Comparison of ENCODE assay signal across 10 mouse cellular contexts in the genomic region with DNA sequence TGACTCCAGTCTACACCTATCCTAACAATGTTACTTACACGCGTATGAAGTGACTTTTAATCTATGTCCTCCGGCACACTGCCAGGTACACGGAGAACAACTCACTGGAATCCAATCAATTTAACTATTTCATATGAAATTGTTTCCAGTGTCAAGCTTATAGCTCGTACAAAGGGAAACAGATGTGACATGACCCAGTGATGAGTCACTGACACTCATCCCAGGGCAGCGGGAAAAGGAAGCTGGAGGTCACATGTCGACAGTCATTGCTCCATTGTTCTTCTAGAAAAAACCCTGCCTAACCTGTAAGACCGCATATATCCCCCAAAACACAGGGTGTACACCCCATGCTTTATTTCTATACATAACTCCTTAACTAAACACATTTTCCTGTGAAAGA.
DNase-seq lines count a peak whose midpoint lies in the region.
"Had no signal": no experiment of that assay in that cellular context is flagged by ENCODE, and none has a peak within 500 bp of the region (broad histone marks: within the 10 kb centered on the region; RNA-seq: fewer than 3 reads in every experiment).

No protein-coding gene starts in this region.

- peak; percentile 26 for DNase-seq in kidney, adult 9 months
- no peak for DNase-seq in kidney, adult 8-10 months
- peak; percentile 90 for DNase-seq in 416B (ENCODE audit: low read depth)
- peak; percentile 34 for DNase-seq in adipocyte (ENCODE audit: low spot score)
- DNase-seq in lung, postnatal 25 days (ENCODE audit: low spot score): peak; percentile 29
- DNase-seq in spleen, postnatal 4 days (ENCODE audit: low spot score in 2 of 2): no peak
- no peak for DNase-seq in right cerebral cortex, postnatal 36 days (ENCODE audit: low spot score in 2 of 2)
- DNase-seq in cerebellum, adult 9-11 months: no peak
- DNase-seq: cerebellum, postnatal 10 days; right cerebral cortex, postnatal 25 days had no signal

Comparison
In these comparisons a context has a peak if more than half of its experiments do, and no peak if none do; other contexts are left out.
1. DNase-seq: peak in kidney, adult 9 months (single experiment), 416B (single experiment), adipocyte (single experiment) and lung, postnatal 25 days (single experiment); none in kidney, adult 8-10 months (0 of 2), spleen, postnatal 4 days (0 of 2), right cerebral cortex, postnatal 36 days (0 of 2) and cerebellum, adult 9-11 months (single experiment).